Mouse (Mus musculus) testis, adult 2 months (tissue): Measurements from ENCODE around the gene Mier3.

Experiments
- CTCF ChIP-seq: fragments of 200-500 bp; IDR thresholded peaks from 2 replicates; pipeline ENCODE4 v1.5.1; 2012; ENCODE audit warnings: low read depth, mild to moderate bottlenecking, inconsistent platforms, low read length, moderate library complexity; ENCODE audit not compliant: control insufficient read depth, insufficient read depth, insufficient replicate concordance
- POLR2A ChIP-seq: fragments of 200-500 bp; IDR thresholded peaks from 2 replicates; pipeline ENCODE4 v1.6.1; 2012; ENCODE audit warnings: low read depth, mild to moderate bottlenecking, inconsistent platforms, low read length, moderate library complexity; ENCODE audit not compliant: control insufficient read depth

DNA sequence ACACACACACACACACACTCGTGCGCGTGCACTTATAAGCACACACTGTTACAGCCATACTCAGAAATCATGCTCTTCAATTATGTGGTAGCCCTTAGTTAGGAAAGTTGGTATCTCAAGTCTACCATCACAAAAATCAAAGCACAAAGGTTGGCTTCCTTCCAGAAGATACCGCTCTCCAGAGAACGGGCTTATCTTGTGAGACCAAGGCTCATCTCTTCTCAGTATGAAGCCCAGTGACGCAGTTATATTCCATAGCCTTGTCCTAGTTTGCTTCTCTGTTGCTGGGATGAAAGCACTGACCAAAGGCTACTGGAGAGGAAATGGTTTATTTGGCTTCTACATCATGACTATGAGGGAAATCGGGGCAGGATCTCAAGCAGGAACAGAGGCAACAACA is 12.8 kb upstream of the Mier3 start:
- TF ChIP-seq CTCF (no peak), POLR2A (no peak)
